Mouse (Mus musculus) embryo, embryonic 11 days (tissue): ENCODE results near the gene Fbxl14.

Experiments
- DNase-seq: peaks from one replicate; pipeline ENCODE4 v3.0.0-alpha.2; 2015

Fbxl14 gene

DNA sequence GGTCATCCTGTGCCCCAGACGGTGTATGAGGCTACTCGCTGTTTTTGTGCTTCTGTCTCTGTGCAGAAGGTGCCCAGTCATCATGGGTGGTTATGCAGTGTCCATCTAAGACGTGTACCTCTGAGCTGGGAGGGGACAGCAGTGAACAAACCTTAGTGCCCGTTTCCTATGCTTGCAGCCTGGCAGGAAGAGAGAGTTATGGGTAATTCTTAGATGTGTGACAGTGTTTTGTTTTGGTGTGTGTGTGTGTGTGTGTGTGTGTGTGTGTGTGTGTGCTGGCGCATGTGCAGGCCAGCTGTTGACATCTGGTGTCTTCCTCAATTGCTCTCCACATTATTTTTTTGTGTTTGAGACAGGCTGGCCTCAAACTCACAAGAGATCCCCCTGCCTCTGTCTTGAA is 20.6 kb downstream of the Fbxl14 start:
- no peak for DNase-seq

DNA sequence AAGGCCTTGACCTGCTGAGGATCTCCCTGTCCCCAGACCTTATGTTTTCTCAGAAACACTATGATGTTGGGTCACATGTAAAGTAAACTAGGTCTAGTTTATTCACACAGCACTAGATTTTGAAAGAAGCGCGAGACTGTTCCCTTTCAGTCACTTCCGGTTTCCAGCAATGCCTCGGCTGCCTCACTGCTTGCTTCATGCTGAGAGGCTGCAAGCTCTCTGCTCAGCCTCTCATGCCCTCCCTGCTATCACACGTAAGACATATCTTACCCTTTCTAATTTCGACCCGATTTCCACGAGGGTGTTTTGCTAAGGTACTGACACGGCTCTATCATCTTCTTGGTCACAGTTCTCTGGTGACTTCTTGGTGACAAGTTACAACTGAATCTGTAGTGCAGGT is 22.6 kb downstream of the Fbxl14 start:
- no peak for DNase-seq

DNA sequence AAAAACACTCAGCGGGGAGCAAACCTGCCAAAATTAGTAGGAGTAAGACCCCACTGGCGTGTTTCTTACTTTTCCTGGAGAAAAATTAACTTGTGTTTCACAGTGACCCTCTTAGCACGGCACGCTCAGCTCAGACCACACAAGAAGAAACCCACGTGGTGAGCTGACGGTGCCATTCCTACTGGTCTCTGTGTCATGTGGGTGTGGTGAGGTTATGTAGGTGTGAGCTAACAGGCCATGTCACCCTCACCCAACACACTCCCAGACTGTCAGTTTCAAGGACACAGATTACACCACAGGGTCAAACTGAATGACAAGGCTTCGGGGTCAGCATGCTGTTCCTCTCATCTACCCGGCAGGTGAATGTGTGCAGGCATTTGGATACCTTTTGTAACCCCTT is 25.3 kb downstream of the Fbxl14 start:
- no peak for DNase-seq

DNA sequence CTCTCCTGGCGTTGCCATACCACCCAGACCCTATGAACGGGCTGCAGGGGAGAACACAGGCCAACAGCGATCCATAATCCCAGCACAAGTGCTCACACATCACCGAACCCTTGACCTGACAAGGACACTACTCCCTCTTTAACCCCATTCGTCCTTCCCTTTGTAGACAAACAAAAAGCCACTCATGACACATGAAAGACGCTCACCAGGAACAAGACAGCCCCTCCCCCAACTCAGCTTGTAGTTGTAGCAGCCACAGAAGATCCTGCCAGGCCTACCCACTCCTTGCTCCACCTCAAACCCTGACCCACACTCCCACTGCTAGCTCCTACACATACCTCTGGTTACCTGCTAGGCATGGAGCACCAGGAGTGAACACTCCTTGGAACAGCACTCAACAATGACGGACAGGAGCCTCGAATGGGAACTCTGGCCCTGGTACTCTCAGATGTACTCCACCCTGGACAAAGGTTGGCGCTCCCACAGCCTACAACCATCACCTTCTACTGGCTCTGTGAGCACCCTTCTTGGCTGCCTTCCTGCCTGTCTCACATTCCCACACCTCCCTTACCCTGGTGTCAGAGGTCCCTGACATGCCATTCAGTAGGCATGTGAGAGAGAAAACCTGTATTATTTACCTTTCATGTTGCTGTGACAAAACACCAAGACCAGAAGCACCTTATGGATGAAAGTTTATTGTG is 26.2 kb downstream of the Fbxl14 start:
- DNase-seq, result no peak

DNA sequence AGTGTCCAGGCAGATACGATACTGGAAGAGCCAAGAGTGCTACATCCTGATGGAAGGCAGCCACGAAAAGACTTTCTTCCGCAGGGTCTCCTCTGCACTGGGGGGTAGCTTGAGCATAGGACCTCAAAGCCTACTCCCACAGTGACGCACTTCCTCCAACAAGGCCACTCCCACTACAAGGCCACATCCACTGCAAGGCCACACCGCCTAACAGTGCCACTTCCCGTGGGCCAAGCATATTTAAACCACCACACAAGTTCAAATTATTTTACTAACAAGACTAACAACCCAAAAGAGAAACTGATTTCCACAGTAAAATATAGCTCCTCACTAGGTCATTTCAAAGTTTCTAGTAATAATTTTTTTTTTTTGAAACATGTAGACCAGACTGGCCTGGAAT is 28.8 kb downstream of the Fbxl14 start:
- no peak for DNase-seq

DNA sequence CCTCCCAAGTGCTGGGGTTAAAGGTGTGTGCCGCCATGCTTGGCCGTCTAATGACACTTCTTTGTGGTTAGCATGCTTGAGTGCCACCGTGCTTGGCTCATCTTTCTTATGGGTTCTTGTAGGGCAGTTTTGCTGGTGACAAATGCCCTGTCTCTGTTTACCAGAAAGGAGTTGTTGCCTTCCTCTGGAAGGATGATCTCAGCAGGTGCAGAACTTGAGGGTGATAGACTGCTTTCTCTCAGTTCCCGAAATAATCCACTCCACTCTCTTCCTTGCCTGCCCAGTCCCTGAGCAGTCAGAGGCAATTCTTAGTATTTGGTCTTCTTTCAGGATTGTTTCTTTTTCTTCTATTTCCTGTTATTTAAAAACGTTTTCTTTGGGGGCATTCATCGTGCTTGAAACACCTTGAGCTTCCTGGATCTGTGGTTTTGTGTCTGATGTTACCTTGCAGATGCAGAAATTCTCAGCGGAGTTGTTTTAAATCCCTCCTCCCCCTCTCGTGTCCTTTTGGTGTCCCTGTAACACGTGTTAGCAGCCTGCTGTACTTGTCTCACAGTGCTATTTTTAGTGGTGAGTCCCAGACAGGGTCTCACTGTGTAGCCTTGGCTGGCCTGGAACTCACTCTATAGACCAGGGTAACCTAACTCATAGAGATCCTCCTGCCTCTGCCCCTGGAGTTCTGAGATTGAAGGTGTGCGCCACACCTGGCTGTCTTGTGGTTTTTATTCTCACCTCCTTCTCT is 29.3 kb downstream of the Fbxl14 start:
- DNase-seq, result no peak

DNA sequence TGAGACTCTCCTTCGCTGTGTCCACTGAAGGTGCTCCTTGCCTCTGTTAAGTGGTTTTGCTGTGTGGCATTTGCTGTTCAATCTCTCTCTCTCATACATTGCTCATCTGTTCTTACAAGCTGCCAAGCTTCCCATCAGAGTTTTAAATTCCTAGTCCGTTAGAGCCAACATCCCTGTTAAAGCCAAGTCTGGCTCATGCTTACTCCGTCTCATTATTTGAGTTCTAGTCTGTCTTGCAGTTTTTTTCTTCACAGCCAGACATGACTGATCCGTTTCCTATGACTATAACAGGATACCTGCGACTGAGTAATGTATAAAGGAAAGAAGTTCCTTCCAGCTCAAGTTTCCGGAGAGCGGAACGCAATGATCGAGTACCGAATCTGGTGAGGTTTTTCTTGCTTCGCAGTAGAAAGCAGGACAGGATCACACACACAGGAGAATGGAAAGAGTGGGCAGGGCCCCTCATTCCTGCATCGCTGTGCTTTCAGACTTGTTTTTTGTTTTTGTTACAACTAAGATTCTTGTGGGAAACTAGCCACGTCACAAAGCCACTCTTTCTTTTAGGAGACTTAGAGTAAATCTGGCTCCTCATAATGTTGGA is 30.1 kb downstream of the Fbxl14 start:
- no peak for DNase-seq

DNA sequence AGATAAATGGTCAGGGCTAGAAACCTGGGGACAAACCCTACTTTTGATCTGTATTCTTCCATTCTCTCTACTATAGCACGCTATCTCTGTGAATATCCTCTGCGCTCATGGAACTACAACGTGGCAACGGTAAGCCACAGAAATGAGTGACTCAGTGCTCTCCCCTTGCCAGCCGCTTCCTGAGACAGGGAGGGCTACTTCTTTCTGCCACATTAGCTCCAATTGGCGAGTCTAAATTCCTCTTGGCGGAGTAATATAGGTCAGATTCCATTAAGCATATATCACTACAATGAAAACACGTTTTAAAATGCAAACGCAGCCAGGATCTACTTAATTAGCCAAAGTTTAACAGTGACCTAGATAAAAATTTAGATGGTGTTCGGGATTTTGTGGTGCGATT is 33.2 kb downstream of the Fbxl14 start:
- DNase-seq, result no peak

DNA sequence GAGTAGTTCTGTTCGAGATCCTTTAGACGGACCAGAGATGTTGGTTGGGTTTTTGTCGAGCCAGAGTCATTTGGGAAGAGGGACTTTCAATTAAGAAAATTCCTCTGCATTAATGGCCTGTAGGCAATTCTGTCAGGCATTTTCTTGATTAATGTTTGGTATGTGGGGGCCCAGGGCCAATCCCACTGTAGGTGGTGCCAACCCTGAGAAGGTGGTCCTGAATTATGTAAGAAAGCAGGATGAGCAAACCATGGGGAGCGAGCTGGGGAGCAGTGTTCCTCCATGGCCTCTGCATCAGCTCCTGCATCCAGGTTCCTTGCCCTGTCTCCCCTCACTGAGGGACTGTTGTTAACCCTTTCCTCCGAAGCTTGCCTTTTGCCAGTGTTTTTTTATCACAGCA is 34.0 kb downstream of the Fbxl14 start:
- no peak for DNase-seq

DNA sequence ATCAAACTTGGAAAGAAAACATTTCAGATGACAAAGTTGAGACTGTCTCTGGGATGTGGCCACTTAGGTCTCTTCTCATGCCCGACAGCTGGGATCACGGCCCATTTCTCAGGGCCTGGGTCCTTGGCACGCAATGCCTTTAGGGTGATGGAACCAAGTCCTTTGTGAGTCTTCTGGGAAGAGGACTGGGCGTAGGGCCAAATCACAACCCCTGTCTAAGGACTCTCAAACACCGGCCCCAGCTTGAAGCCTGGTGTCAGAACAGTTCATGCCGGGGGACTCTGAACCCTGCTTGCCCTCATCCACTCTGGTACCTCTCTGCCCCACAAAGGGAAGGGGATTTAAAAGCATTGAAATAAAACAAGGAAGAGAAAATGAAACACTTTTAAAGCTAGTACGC is 34.6 kb downstream of the Fbxl14 start:
- no peak for DNase-seq

DNA sequence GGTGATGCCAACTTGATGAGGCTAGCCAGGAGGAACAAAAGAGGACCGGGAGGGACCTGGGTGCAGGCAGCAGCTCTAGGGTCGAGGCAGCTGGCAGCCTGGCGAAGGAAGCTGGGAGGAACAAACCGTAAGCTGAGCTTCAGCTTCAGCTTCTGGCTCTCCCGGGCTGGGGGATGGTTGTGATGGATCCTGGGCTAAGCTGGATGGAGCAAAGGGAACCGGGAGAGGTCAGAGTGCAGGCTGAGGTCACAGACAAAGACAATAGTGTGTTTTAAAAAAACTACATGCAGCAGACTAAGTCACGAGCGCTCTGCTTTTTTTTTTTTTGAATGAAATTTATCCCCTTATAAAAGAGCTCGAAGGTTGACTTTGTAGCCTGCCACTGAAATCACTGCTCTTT is 41.3 kb downstream of the Fbxl14 start:
- DNase-seq, result peak; percentile 42

DNA sequence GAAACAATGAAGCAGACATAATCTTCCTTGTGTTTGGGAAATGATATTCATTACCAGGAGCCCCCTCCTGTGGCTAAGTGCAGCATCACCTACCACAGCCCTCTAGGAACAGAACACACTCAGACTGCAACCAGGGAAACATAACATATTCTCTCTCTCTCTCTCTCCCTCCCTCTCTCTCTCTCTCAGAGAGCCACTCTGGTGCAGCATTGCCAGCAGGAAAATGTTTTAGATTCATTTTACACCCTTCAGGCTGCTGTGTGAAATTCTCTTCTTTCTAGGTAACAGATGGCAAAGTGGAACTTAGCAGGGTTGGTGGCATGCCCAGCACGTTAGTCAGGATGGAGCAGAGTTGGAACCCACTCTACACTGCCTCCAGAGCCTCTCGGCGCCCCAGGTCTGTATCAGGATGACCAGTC is 42.0 kb downstream of the Fbxl14 start:
- no peak for DNase-seq

DNA sequence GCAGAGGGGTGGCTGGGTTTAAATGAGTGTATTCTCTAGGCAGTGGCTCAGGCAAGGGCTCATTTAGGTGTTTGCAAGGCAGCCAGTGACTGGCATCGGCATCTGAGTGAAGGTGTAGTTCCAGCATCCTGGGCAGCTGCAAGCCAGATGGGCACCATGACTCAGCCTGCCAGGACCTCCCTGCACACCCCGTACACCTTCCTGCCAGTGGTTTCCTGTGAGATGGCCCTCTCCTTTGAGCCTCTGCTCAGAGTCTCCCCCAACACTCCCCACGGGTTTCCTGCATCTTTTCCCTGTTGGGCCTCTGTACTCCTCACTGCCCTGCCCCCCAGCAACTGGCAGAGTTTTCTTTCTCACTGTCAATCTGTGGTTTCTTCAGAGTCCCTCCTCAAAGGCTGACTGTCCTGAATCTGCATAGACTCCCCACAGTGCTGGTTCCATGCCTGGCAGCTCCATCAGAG is 42.5 kb downstream of the Fbxl14 start:
- DNase-seq, result no peak

DNA sequence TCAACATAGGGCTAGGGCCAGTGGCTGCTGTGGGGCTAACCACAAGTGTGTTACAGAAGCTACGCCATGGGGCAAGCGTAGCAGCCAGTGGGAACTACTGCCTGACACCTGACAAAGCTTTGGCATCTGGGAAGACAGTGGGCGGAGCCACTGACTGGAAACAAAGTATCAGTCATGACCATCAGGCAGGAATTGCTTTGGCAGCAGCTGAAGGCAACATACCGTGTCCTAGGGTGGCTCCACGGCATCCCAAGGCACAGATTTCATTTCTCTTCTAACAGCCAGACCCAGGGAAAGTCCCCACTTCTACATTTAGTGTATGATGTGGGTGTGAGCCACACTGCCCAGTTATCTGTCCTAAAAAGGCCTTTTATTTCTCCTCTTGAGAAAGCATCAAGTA is 47.0 kb downstream of the Fbxl14 start:
- no peak for DNase-seq

DNA sequence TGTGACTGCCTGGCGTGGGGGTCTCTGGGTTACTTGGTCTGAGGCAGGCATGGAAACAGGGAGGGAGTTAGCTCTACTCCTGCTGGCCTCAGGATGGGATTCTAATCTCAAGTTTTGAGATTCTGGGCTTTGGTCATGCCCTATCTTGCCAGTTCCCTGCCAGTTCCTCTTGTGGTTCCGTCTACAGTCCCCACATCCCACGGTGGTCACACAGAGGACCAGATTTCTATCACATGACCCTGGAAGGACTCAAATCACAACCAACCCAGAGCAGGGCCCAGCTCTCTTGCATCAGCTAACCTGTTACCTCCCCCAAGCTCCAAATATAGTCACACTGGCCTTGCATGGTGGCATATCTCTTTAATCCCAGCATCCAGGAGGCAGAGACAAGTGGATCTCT is 50.2 kb downstream of the Fbxl14 start:
- no peak for DNase-seq
